Mouse (Mus musculus) kidney, postnatal 25 days (tissue): Measurements from ENCODE around the gene Gm10024.
A peak's percentile ranks its signal among the peaks of the same experiment; 100 is the strongest.
"Not testable (repeated sequence)": the region's sequence is repeated elsewhere in the genome, so short reads cannot be mapped to it uniquely, and the experiment has no call there.

Experiments
- DNase-seq, 2 experiments: peaks; one replicate each; pipeline ENCODE4 v3.0.0; 2021; ENCODE audit warnings: mixed read lengths in 2 of 2

Gm10024 gene

GRCm38 (mm10) chr10:77711157-77711556 lies at the start of gene Gm10024:
TSS of gene Gm10024 (plus strand) at chr10:77711457.
- DNase-seq, result not testable (repeated sequence)

DNA sequence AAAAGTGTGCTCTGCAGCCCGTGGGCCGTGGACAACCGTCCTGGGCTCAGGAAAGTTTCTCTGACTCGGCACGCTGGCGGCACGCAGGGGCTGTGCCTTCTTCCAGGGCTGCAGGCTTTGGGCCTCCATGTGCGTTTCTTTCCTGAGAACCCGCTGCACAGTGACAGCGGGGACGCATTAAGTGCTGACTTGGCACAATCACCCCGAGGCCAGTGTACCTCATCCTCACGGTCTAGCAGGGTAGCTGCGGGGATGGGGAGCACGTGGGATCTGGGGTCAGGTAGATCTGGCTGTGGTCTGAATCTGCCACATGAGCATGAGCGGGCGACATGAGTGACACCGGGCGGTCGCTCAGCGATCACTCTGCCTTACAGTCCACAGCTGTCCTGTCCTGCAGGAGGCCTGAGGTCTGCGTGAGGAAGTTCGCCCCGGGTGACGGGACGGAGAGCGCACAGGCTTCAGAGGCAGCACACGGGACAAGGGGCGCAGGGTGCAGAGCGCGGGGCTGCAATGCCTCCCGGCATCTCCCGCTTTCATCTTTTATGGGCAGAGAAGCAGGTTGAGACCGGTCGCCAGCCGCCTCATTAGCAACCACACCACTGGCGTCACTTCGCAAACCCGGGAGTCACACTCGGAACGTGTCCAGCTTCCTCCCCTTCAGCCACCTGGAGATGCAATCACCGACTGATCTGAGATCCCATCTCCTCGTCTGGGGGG lies 47.1 kb upstream of the Gm10024 start:
- DNase-seq, result no peak

GRCm38 (mm10) chr10:77666342-77666741 lies 44.9 kb upstream of the Gm10024 start:
- DNase-seq, result no peak

DNA sequence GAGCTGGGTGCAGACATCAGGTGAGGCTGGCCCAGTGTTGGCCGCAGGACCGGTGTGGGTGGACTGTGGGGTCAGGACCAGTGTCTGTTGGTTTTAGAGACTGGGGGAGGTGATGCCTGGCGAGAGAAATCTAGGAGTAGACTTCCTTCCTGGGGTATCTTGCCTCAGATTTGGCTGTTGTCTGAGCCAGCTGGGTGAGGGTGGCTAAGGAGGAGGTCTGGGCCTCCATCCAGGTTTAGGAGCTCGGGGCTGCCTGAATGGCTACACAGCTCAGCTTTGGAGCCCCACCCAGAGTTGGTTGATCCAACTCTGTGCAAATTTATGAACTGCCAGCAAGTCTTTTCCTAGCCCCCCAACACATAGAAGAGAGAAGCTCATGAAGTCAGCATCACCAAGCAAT lies 43.9 kb upstream of the Gm10024 start:
- no peak for DNase-seq

DNA sequence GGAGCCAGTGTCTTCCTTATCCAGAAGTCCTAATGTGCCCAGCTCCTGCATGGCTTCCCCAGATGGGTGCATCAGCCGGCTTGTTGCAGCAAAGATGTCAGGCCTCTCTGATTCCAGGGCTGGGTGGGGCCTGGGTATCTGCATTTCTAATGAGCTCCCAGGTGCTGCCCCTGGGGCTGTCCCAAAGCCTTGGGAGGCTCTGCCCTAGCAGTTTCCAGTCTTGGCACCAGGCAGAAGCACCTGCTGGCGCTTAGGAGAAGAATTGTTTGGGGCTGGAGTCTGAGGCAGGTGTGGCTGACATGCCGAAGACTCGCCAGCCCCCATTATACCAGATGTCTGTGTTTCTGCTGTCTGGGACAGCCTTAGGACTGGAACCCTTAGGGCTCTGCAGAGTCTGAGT lies 40.5 kb upstream of the Gm10024 start:
- DNase-seq, result no peak

GRCm38 (mm10) chr10:77671519-77671918 lies 39.7 kb upstream of the Gm10024 start:
- no peak for DNase-seq

DNA sequence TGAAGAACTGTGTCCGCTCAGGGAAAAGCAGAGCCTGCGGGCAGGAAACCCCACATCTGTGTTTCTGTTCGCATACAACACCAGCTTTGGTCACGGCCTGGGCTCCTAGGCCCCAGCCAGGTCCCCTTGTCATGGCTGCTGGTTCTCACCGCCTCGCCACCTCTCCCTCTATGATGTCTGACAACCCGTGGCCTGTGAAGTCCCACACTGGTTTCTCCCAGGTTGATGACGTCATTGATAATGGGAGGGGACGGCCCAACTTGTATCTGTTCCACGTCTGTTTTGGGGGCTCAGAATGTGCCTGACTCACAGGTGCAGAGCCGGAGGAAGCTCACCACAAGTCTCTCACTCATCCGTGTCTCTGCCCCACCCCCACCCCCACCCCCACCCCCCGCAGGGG lies 37.5 kb upstream of the Gm10024 start:
- DNase-seq, result no peak

GRCm38 (mm10) chr10:77677562-77677961 lies 33.7 kb upstream of the Gm10024 start:
- no peak for DNase-seq

- DNase-seq, result no peak
These were observed 28.3 kb upstream of the Gm10024 start for GRCm38 (mm10) chr10:77682994-77683393.

DNA sequence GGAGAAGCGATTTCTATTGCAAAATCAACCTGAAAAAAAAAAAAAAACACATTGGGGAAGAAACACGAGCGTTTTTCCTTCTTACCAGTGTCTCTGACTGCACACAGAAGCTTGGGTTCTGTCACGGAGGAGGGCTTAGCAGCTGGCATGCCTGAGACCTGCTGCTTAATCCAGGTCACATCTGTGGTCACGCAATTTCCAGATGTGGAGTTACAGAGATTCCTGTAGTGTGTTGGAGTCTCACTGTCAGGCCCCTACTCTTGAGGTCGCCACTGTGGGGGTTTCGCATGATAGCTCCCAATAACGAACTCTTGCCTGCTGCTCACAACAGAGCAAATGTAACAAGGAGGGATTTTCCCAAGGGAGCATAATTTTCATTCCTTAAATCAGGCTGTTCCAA lies 27.1 kb upstream of the Gm10024 start:
- DNase-seq, result no peak

- no peak for DNase-seq
These were observed 25.2 kb upstream of the Gm10024 start, which contains the start of gene Tspear for GRCm38 (mm10) chr10:77685895-77686664. TSS of gene Tspear (plus strand) at chr10:77686569.

DNA sequence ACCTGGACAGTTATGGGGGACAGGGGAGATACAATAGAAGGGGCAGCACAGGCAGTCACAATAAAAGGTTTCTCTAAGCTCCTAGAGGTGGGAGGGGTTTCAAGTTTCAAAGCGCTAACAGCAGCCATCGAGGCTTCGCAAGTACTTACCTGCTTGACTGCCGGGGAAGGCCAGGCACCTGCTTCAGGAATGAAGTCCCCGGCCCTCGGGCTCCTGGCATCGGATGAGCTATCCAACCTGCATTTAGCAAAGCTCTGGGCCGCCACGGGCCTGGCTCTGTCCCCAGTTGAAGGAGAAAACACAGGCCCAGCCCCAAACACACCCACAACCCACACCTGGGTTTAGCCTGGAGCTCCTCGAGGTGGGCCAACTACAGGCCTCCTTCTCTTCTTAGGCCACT lies 24.2 kb upstream of the Gm10024 start:
- no peak for DNase-seq

- not testable (repeated sequence) for DNase-seq
These were observed 20.9 kb upstream of the Gm10024 start, which contains the start of gene Gm19402 for GRCm38 (mm10) chr10:77690356-77690807. TSS of gene Gm19402 (minus strand) at chr10:77690757.

DNA sequence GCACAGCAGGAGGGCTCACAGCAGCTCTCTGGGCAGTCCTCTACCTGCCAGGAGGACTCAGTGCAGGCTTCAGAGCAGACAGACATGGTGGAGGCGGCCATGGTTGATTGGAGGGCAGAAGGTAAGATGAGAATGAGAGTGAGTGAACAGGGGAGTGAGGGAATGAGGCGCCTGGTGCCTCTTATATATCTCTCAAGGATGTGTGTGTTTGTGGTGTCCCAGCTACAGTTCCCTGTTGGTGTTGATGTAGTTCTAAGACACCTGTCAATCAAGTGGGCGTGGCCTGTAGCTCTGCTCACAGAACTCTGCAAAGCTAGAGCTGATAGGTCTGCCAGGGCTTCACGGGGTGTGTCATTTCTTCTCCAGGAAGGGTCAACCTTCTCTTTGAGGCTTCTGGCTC lies 14.1 kb upstream of the Gm10024 start, which contains the start of gene Gm9508:
Gm9508 (minus strand) TSS at position 101 of the 400 bp plus-strand sequence.
- no peak for DNase-seq

GRCm38 (mm10) chr10:77706326-77706725 lies 4.9 kb upstream of the Gm10024 start, which contains the start of gene Gm10272:
TSS of gene Gm10272 (plus strand) at chr10:77706626.
- no peak for DNase-seq

DNA sequence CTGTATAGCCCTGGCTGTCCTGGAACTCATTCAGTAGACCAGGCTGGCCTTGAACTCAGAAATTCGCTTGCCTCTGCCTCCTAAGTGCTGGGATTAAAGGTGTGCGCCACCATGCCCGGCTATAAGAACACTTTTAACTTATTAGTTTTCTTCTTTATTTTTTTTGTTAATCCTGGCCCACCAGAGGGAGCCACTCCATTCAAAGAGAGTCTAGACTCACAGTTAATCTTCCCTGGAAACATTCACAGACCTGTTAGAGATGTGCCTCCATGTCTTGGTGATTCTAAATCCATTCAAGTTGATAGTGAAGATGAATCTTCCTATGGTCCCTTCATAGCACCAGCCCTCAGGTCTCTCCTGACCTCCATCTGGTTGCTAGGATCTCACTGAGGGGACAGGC lies 1.4 kb upstream of the Gm10024 start:
- no peak for DNase-seq

DNA sequence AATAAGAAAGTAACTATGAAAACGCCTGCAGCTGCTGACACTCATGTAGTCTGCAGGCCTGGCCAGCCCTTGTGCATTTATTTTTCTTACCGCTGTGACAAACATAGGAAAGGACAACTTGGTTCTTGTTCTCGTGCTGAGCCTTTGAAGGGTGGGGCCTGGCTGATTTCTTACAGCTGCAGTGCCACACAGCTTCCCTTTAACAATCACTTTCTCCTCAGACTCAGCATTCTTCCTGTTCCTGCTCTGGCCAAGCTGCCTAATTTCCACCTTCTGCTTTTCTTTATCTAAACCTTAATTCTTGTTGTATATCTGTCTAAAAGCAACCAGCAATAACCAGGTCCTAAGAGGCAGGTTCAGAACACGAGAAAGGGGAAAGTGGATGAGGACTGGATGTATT lies 2.5 kb downstream of the Gm10024 start:
- no peak for DNase-seq

DNA sequence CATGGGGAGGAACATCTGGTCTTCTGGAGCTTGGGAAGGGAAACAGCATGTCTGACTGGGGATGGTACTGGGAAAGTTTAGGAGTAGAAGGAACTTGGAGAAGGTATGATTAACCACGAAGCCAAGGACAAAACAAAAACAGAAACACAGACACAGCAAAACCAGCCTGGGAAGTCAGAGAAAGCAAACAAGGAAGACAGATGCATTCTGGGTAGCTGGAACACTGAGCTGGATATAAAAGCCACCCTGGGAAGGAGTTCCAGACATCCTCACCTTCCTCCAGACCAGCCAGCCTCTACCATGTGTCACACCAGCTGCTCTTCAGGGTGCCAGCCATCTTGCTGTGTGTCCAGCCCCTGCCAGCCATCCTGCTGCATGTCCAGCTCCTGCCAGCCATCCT lies 4.2 kb downstream of the Gm10024 start, which contains the start of gene Gm10142:
Gm10142 (plus strand) TSS at position 301 of the 400 bp plus-strand sequence.
- DNase-seq, result no peak

GRCm38 (mm10) chr10:77720299-77720698 lies 9.0 kb downstream of the Gm10024 start, which contains the start of gene Krtap12-1:
TSS of gene Krtap12-1 (plus strand) at chr10:77720599.
- not testable (repeated sequence) for DNase-seq

GRCm38 (mm10) chr10:77724855-77725254 lies 13.6 kb downstream of the Gm10024 start:
- DNase-seq, result no peak

GRCm38 (mm10) chr10:77726186-77726585 lies 14.9 kb downstream of the Gm10024 start, which contains the start of gene Gm10100:
TSS of gene Gm10100 (plus strand) at chr10:77726486.
- DNase-seq, result no peak

GRCm38 (mm10) chr10:77728280-77728679 lies 17.0 kb downstream of the Gm10024 start:
- DNase-seq, result no peak

GRCm38 (mm10) chr10:77729241-77729640 lies 18.0 kb downstream of the Gm10024 start:
- DNase-seq, result peak in 1 of 2 experiments; percentile 5
